8 mouse cellular contexts compared by ENCODE assay signal in the genomic region with DNA sequence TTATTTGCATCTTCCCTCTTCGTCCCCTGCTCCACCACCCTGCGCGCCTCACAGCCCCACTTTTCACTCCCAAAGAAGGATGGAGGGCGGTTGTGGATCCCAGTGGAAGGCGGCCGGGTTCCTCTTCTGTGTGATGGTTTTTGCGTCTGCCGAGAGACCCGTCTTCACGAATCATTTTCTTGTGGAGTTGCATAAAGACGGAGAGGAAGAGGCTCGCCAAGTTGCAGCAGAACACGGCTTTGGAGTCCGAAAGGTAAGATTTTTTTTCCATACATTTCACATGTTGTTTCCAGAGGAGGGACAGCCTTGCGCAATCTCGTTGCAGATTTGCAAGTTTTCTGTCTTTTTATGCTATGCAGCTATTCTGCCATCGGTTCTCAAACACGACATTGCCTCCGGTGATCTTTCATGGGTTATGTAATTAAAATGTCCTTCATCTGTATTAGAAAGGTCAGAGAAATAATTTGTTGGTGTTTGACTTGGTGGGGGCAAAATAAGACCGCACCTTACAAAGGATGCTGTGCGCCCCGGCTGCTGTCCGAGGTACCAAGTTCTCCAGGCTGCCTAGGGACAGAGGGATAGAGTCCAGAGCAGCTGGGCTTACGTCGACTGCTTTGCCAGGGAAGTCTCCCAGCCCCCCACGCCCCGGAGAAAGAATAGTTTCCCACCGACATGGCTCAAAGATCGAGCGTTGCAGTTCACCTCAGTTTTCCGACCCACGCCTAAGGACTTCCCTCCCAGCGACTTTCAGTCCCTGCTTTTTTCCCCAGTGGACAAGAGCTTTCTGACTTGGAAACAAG. TPM values are rescaled to one million over a fixed set of nuclear protein-coding genes. Genes with fewer than 3 reads are reported as not detected.
DNase-seq lines count a peak whose midpoint lies in the region; ATAC-seq and TF ChIP-seq lines count a peak whose summit lies in the region.

No protein-coding gene starts in this region.

- H3ac ChIP-seq in myocyte (ENCODE audit: control insufficient read depth, insufficient read length), result no peak overlapping the region

- no peak overlapping the region for H3K27ac ChIP-seq in kidney, adult 2 months (ENCODE audit: insufficient read depth, low read depth, low read length)
- no peak overlapping the region for H3K27ac ChIP-seq in embryonic facial prominence, embryonic 15.5 days (replicated peaks)

- DNase-seq in kidney, postnatal 10 days, result peak; percentile 24
- DNase-seq in kidney, adult 2 months, result no peak
- peak; percentile 36 for DNase-seq in adrenal gland, postnatal 25 days
- DNase-seq in layer of hippocampus, adult 18-20 months (ENCODE audit: low spot score in 2 of 2), result peak; percentile 16 to 30
- DNase-seq in T-cell, adult 2 months (ENCODE audit: low spot score), result no peak

- no peak for TF ChIP-seq CTCF in kidney, adult 2 months (conservative IDR thresholded peaks at IDR 0.05; ENCODE audit: insufficient read depth, insufficient read length, low read depth, low read length)

- ATAC-seq in embryonic facial prominence, embryonic 15.5 days (ENCODE audit: insufficient number of reproducible peaks, low FRiP score, low TSS enrichment, low read depth), result no peak
- ATAC-seq in megakaryocyte, adult 5-6 weeks (ENCODE audit: poor library complexity, severe bottlenecking), result no peak

- H3K9ac ChIP-seq in embryonic facial prominence, embryonic 15.5 days, result no peak overlapping the region

- no peaks in the 10 kb centered on the region for H3K9me3 ChIP-seq in embryonic facial prominence, embryonic 15.5 days (replicated peaks)

- no peaks in the 10 kb centered on the region; the same call in none of the 2 replicates for H3K27me3 ChIP-seq in kidney, adult 2 months (replicated peaks; ENCODE audit: control insufficient read depth, insufficient read depth, low read length)
- peaks cover 50% of the 10 kb centered on the region for H3K27me3 ChIP-seq in embryonic facial prominence, embryonic 15.5 days
- H3K27me3 ChIP-seq in myocyte (ENCODE audit: control insufficient read depth, insufficient read depth, insufficient read length), result peaks cover 11% of the 10 kb centered on the region

- TF ChIP-seq POLR2A in kidney, adult 2 months (IDR thresholded peaks at IDR 0.05; ENCODE audit: low read depth, low read length), result no peak
- TF ChIP-seq POLR2A in myocyte (IDR thresholded peaks at IDR 0.05; ENCODE audit: insufficient read length, low read depth), result no peak

- H3K4me2 ChIP-seq in embryonic facial prominence, embryonic 15.5 days (replicated peaks), result peak overlapping the region; percentile 76
- H3K4me2 ChIP-seq in myocyte (ENCODE audit: low read depth), result peak overlapping the region; percentile 75

- no peaks in the 10 kb centered on the region for H3K4me1 ChIP-seq in kidney, adult 2 months (ENCODE audit: control insufficient read depth, insufficient read depth, low read length)
- H3K4me1 ChIP-seq in embryonic facial prominence, embryonic 15.5 days, result peaks cover 16% of the 10 kb centered on the region

- no peaks in the 10 kb centered on the region for H3K79me2 ChIP-seq in myocyte (ENCODE audit: control insufficient read depth, insufficient read depth)

- 1% methylated on average over 33 of the region's 33 CpGs for WGBS in kidney, adult 2 months
- 1% methylated on average over 33 of the region's 33 CpGs for WGBS in embryonic facial prominence, embryonic 15.5 days

- H3K4me3 ChIP-seq in kidney, adult 2 months (ENCODE audit: insufficient read depth, low read depth, low read length), result no peak overlapping the region
- peak overlapping the region; percentile 48 for H3K4me3 ChIP-seq in embryonic facial prominence, embryonic 15.5 days (replicated peaks)
- H3K4me3 ChIP-seq in myocyte, result no peak overlapping the region

- H3K36me3 ChIP-seq in kidney, adult 2 months (ENCODE audit: control insufficient read depth, insufficient read depth, low read length), result no peaks in the 10 kb centered on the region
- H3K36me3 ChIP-seq in embryonic facial prominence, embryonic 15.5 days, result no peaks in the 10 kb centered on the region
- H3K36me3 ChIP-seq in myocyte (ENCODE audit: control insufficient read depth, insufficient read depth), result no peaks in the 10 kb centered on the region

TF ChIP-seq in myocyte, 11 proteins besides CTCF, POLR2A, EP300 and RAD21:
- TF ChIP-seq MYOG (IDR thresholded peaks at IDR 0.05; ENCODE audit: control insufficient read depth in 1 of 3, insufficient read depth in 1 of 3, insufficient read length in 2 of 3, low read depth in 2 of 3) (no peak), E2F4 (IDR thresholded peaks at IDR 0.05; ENCODE audit: insufficient read depth) (no peak), SRF (IDR thresholded peaks at IDR 0.05; ENCODE audit: control insufficient read depth, insufficient read length, low read depth) (no peak), POLR2AphosphoS2 (IDR thresholded peaks at IDR 0.05; ENCODE audit: insufficient read length, low read depth) (no peak), REST (IDR thresholded peaks at IDR 0.05; ENCODE audit: insufficient read depth, insufficient read length) (peak; percentile 87), MAX (IDR thresholded peaks at IDR 0.05; ENCODE audit: low read depth) (no peak), TCF3 (IDR thresholded peaks at IDR 0.05; ENCODE audit: insufficient read length, low read depth) (no peak), CEBPB (IDR thresholded peaks at IDR 0.05; ENCODE audit: insufficient read depth, poor library complexity, severe bottlenecking) (peak; percentile 65), TCF12 (IDR thresholded peaks at IDR 0.05; ENCODE audit: insufficient read depth, poor library complexity, severe bottlenecking) (no peak)

RNA-seq across cellular contexts. Expression of gene Pcsk2, which starts 0.7 kb away (rescaled TPM):
- polyA plus RNA-seq in kidney, adult 2 months (2012; rRNA removed), result 0.08 and 0.11 TPM in 2 replicates
- total RNA-seq in adrenal gland, postnatal 25 days (2021), result 4.0 and 5.6 TPM in 2 replicates
- polyA plus RNA-seq in embryonic facial prominence, embryonic 15.5 days (2015; fragmentation: Nextera tagmentation; extraction: Ambion mirVana), result 1.2 and 1.8 TPM in 2 replicates
- 100 to 1,000 TPM; 163 to 169 TPM for total RNA-seq in layer of hippocampus, adult 18-20 months (2021)
- polyA plus RNA-seq in myocyte (2012; fragmentation: generic; extraction: Trizol), result 0.01 TPM
- total RNA-seq in megakaryocyte, adult 5-6 weeks (2015), result not detected in 2 replicates
- not detected in 2 replicates for total RNA-seq in megakaryocyte, adult 5-6 weeks (2017)

Comparison
In these comparisons a context has a peak if more than half of its experiments do, and no peak if none do; other contexts are left out.
1. DNase-seq: peak in kidney, postnatal 10 days (single experiment), adrenal gland, postnatal 25 days (single experiment) and layer of hippocampus, adult 18-20 months (2 of 2); none in kidney, adult 2 months (single experiment) and T-cell, adult 2 months (single experiment).
2. RNA of gene Pcsk2, which starts 0.7 kb away (total RNA-seq): 163 to 169 TPM in layer of hippocampus, adult 18-20 months; 4.0 to 5.6 TPM in adrenal gland, postnatal 25 days and not detected in megakaryocyte, adult 5-6 weeks; every median in the first group is over 10 times any median in the second.